Mouse (Mus musculus) bone marrow, adult 2 months (tissue): ENCODE measurements at regions not wholly inside any gene's neighbourhood (a gene's known extent, or its start where the extent isn't known, plus 50 kb on each side); places are given as distances from the start of the nearest gene placed in this dataset.

Experiments used
- H3K27ac ChIP-seq: fragments of 200-500 bp; 2 replicates; pipeline ENCODE4 v1.5.1; 2012; ENCODE audit warnings: low read depth, mild to moderate bottlenecking, control low read depth, inconsistent platforms, low read length; ENCODE audit not compliant: control insufficient read depth, poor library complexity, insufficient read depth
- H3K4me1 ChIP-seq: fragments of 200-500 bp; 2 replicates; pipeline ENCODE4 v1.6.1; 2011; ENCODE audit warnings: low read length; ENCODE audit not compliant: control insufficient read depth, insufficient read depth
- H3K4me3 ChIP-seq: fragments of 200-500 bp; replicated peaks from 2 replicates; pipeline ENCODE3; 2011; ENCODE audit warnings: mild to moderate bottlenecking, low read depth, low read length, control low read depth; ENCODE audit not compliant: control insufficient read depth
- CTCF ChIP-seq: fragments of 200-500 bp; IDR thresholded peaks from 2 replicates; pipeline ENCODE4 v1.5.1; 2011; ENCODE audit warnings: low read length, control low read depth; ENCODE audit not compliant: control insufficient read depth, insufficient read depth
- POLR2A ChIP-seq: fragments of 200-500 bp; IDR thresholded peaks from 2 replicates; pipeline ENCODE4 v1.6.1; 2011; ENCODE audit warnings: low read depth, mild to moderate bottlenecking, control low read depth, low read length, borderline replicate concordance; ENCODE audit not compliant: control insufficient read depth
- WGBS: fragments of 180-500 bp; shearing (Covaris S2); methylation state at CpG from one replicate; pipeline ENCODE4 v1.1.7; 2018; 5-methylcytosine and 5-hydroxymethylcytosine counted together

DNA sequence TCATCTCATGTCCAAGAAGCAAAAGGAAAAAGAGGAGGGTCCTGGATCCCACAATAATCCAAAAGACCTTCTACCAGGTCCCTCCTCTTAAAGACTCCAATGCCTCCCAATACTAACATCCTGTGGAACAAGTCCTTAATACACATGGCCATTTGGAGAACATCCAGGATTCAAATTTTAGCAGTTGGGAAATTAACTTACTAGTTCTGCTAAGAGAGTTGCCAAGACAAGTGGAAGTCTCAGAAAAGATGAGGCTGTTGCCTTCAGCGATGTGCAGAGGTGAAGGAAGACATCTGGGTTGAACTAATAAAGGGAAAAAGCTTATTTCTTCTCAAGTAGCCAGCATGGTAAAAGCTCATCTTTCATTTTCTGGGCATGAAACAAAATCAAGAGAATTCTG is 64.8 kb upstream of the Serpine2 start:
- TF ChIP-seq POLR2A (no peak), CTCF (no peak)
- H3K4me1 ChIP-seq: no peaks in the 10 kb centered on the region
- no peak overlapping the region for H3K4me3 ChIP-seq
- no peak overlapping the region for H3K27ac ChIP-seq
- WGBS: 67% methylated on average over 1 of the region's 1 CpGs

DNA sequence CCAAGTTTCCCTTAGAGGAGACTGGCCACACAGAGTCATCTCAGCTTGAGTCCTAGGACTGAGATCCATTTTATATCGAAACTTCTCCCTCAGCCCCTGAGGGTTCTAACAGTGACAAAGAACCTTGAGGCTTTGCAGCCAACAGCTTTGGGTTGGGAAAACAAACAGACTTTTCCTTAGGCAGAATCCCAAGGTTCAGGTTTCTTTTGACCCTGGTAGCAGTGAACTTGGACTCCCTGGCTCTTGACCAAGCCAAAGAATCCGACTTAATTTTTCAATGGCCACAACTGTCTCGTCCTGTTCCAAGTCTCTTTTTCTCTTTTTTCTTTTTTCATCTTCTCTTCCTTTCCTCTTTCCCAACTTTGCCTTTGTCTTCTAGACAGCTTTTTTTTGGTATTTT is 60.9 kb upstream of the Serpine2 start:
- TF ChIP-seq CTCF (no peak), POLR2A (no peak)
- H3K4me3 ChIP-seq: no peak overlapping the region
- no peak overlapping the region for H3K27ac ChIP-seq
- H3K4me1 ChIP-seq: no peaks in the 10 kb centered on the region
- 84% methylated on average over 3 of the region's 3 CpGs for WGBS

DNA sequence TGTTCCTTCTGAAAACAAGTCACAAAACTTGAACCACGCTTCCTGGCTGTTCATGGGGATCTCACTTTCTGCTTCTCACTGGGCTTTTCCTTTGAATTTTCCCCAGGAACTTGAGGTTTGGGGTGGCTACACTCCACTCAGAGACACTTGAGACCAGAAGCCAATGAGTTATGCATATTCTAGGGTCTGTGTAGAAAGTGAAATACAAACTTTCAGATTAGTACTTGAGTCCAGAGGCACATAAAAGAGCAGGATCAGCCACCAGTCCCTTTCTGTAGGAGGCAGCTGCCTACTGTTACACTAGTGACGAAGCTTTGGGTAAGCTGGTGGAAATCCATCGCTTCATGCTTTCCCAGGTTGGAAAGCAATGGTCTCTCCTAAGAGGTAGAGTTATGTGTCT is 60.4 kb upstream of the Serpine2 start:
- no peak for TF ChIP-seq CTCF
- TF ChIP-seq POLR2A: no peak
- H3K27ac ChIP-seq: no peak overlapping the region
- 78% methylated on average over 3 of the region's 3 CpGs for WGBS
- no peaks in the 10 kb centered on the region for H3K4me1 ChIP-seq
- H3K4me3 ChIP-seq: no peak overlapping the region

DNA sequence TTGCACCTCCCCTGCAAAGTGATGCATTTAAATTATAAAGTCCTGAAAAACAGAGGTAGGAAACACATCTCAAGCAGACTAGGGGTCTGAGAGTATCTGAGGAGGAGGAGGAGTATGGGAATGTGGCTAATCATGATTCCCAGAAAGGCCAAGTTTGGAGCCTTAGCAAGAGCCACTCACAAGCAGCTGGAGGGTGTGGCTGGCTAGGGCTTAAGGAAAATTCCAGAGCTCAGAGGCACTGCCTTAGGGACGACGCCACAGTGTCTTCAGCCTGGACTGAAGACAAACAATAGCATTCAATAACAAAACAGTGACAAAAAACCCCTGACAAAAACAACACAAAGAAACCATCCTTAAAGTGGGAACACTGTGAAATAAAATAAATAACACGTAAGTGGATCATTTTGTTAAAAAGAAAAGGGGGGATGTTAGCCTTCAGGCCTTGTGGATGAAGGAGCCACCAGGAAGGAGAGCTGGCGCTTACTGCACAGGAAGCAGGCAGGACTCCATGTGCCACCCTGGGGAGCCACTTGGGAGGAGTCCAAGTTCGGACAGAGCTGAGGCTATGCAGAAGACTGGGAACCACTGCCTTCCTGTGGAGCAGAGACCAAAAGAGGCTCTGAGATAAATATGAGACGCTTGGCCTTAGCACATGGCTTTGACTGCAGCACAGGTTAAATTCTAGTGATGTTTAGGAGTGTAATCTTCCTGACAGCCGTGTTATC is 56.6 kb upstream of the Serpine2 start:
- no peaks in the 10 kb centered on the region for H3K4me1 ChIP-seq
- no peak overlapping the region for H3K27ac ChIP-seq
- no peak overlapping the region for H3K4me3 ChIP-seq
- 63% methylated on average over 7 of the region's 7 CpGs for WGBS
- TF ChIP-seq CTCF: no peak
- no peak for TF ChIP-seq POLR2A
